Mouse (Mus musculus): ENCODE data around the gene Tent2. TPM values are rescaled to one million over a fixed set of nuclear protein-coding genes. Genes with fewer than 3 reads are reported as not detected.
A peak's percentile ranks its signal among the peaks of the same experiment; 100 is the strongest.

Tent2 gene
- polyA plus RNA-seq, 1 experiment from 2014 or later, result 47.2 TPM

DNA sequence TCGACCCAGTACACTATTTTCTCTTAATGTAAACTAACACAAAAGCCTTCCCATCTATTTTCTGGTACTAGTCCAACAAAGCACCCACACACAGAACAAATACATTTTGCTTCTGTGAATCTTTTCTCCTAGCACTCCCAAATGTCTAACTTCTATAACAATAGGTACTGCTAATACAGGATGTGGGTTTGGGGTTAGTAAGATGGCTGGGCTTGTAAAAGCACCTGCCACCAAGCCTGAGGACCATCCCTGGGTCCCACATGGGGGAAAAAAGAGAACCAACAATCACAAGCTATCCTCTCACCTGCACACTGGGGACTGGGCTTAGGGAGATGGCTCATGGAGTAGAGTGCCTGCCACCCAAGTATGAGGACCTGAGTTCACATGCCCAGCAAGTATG is 38.9 kb downstream of the Tent2 start:
- H3K27ac ChIP-seq (ENCODE audit: low read length), result no peak overlapping the region
- no peaks in the 10 kb centered on the region for H3K4me1 ChIP-seq (replicated peaks; ENCODE audit: control insufficient read depth, insufficient read depth, low read length)
- no peaks in the 10 kb centered on the region for H3K27me3 ChIP-seq (replicated peaks; ENCODE audit: control insufficient read depth, insufficient read depth, low read length)
- no peak overlapping the region for H3K4me2 ChIP-seq (ENCODE audit: low read length)
- H3K36me3 ChIP-seq (ENCODE audit: control insufficient read depth, insufficient read depth), result peaks cover 3% of the 10 kb centered on the region; the same call in 1 of the 2 replicates
- WGBS, result 88% methylated on average over 1 of the region's 1 CpGs
- H3K9me3 ChIP-seq (ENCODE audit: control insufficient read depth, low read length), result no peaks in the 10 kb centered on the region
- no peak overlapping the region for H3K9ac ChIP-seq (replicated peaks; ENCODE audit: low read depth, low read length)
- no peak for ATAC-seq
- H3K4me3 ChIP-seq (replicated peaks; ENCODE audit: low read length), result no peak overlapping the region

DNA sequence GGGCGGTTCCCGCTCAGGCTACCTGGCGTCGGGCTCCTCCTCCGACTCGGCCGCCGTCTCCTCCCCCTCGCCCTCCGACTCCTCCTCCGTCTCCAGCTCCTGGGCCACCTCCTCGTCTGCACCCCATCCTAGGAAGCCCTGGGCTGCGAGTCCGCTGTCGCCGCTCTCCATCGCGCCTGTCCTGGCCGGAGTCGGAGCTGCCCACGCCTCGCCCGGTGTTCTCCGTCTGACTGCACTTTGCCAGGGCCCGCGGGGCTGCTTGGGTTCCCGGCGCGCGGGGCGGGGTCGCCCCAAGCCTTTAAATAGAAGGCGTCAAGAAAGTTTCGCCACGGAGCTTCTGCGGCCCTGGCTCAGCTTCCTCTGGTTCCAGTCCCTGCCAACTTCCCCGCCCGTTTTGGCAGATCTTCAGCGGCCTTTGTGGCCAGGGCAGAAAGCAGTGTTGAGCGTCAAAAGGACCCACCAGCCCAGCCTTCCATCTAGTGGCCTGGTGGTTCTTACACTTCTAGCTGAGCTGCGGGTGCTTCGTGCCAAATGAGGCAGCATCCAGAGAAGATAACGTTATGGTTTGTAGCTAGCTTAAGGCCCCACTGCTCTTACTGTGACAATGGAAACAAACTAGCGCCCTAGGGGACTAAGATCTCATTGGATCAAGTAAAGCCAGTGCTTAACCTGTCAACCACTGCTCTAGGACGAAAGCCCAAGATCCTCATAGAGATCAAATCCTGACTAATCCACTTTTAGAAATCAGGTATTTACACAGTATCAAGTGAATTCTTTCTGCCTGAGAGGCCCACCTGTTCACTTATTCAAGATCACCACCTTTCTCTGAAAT is 47.6 kb downstream of the Tent2 start, which contains the start of gene Cmya5:
Gene Cmya5, minus strand, starts transcription at position 389 of the 832 bp plus-strand sequence.
- no peaks in the 10 kb centered on the region for H3K27me3 ChIP-seq (replicated peaks; ENCODE audit: control insufficient read depth, insufficient read depth, low read length)
- H3K4me1 ChIP-seq (replicated peaks; ENCODE audit: control insufficient read depth, insufficient read depth, low read length), result peaks cover 14% of the 10 kb centered on the region
- peak within 1 kb of the TSS; percentile 87 for H3K4me2 ChIP-seq (ENCODE audit: low read length)
- H3K27ac ChIP-seq (ENCODE audit: low read length), result no peak within 1 kb of the TSS
- under 1% methylated on average over 40 of the region's 45 CpGs for WGBS
- ATAC-seq, result peak; percentile 86
- peak within 1 kb of the TSS; percentile 51 for H3K4me3 ChIP-seq (replicated peaks; ENCODE audit: low read length)
- H3K36me3 ChIP-seq (ENCODE audit: control insufficient read depth, insufficient read depth), result no peaks in the 10 kb centered on the region
- H3K9me3 ChIP-seq (ENCODE audit: control insufficient read depth, low read length), result no peaks in the 10 kb centered on the region
- peak within 1 kb of the TSS; percentile 59 for H3K9ac ChIP-seq (replicated peaks; ENCODE audit: low read depth, low read length)

DNA sequence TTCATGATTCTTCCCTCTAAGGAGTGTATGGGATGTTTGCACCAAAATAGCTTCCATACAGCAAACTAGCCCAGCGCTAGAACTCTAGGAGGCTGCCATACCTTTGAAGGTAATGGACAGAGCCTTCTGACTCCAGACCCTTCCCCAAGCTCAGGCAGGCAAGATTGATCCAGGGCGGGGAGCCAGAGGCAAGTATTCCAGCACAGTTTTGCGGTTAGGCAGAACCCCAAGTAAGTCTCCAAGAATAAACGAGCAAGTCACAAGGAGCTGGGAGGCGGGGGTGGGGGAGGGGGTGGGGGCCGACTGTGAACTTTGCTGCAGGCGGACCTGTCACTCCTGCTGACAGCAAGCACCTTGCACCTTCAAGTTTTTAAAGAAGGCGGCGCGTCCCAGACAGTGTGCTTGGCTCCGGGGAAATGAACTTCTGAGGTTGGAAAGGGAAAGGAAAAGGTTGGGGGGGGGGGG is 48.3 kb downstream of the Tent2 start:
- ATAC-seq, result peak; percentile 57
- Histone ChIP-seq H3K27me3 (replicated peaks; ENCODE audit: control insufficient read depth, insufficient read depth, low read length) (no peaks in the 10 kb centered on the region), H3K4me1 (replicated peaks; ENCODE audit: control insufficient read depth, insufficient read depth, low read length) (peaks cover 14% of the 10 kb centered on the region), H3K9ac (replicated peaks; ENCODE audit: low read depth, low read length) (peak overlapping the region; percentile 59), H3K9me3 (ENCODE audit: control insufficient read depth, low read length) (no peaks in the 10 kb centered on the region), H3K4me2 (ENCODE audit: low read length) (peak overlapping the region; percentile 87), H3K36me3 (ENCODE audit: control insufficient read depth, insufficient read depth) (no peaks in the 10 kb centered on the region), H3K27ac (ENCODE audit: low read length) (no peak overlapping the region), H3K4me3 (replicated peaks; ENCODE audit: low read length) (peak overlapping the region; percentile 51)
- 11% methylated on average over 11 of the region's 11 CpGs for WGBS

DNA sequence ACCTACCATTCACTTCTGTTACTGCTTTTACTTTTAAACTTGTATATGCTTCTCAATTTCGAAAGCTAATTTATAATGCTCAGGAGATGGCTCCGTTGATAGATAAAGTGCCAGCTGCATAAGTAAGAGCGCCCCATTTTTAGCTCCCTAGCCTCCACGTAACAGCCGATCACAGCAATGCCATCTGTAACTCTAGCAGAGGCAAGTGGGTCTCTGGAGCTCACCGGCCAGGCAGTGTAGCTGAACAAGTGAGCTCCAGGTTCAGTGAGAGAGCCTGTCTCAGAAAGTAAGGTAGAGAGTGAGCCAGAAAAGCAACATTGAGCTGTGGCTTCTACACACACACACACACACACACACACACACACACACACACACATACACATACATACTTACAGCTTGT is 51.0 kb downstream of the Tent2 start:
- no peak for ATAC-seq
- Histone ChIP-seq H3K27ac (ENCODE audit: low read length) (no peak overlapping the region), H3K36me3 (ENCODE audit: control insufficient read depth, insufficient read depth) (no peaks in the 10 kb centered on the region), H3K4me2 (ENCODE audit: low read length) (no peak overlapping the region), H3K9ac (replicated peaks; ENCODE audit: low read depth, low read length) (no peak overlapping the region), H3K9me3 (ENCODE audit: control insufficient read depth, low read length) (no peaks in the 10 kb centered on the region), H3K27me3 (replicated peaks; ENCODE audit: control insufficient read depth, insufficient read depth, low read length) (no peaks in the 10 kb centered on the region), H3K4me1 (replicated peaks; ENCODE audit: control insufficient read depth, insufficient read depth, low read length) (peaks cover 14% of the 10 kb centered on the region), H3K4me3 (replicated peaks; ENCODE audit: low read length) (no peak overlapping the region)
- 89% methylated on average over 6 of the region's 6 CpGs for WGBS

DNA sequence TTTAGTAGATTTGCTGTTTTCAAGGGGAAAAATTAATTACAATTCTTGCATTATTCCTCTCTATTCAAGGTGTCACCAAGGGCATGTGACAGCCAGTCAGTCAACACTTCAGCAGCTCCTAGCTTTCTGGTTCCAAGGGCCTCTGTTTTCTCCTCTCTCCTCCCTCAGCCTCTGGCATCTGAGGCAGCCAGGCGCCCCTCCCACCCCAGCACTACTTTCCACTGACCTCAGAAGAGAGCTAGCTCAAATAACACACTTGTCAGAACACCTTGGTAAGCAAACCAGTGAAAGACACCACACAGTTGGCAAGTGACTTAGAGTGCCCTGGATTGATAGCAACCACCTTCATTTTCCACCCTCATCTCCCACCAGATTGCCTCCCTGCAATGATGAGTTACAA is 54.1 kb downstream of the Tent2 start:
- H3K36me3 ChIP-seq (ENCODE audit: control insufficient read depth, insufficient read depth), result no peaks in the 10 kb centered on the region
- no peaks in the 10 kb centered on the region for H3K27me3 ChIP-seq (replicated peaks; ENCODE audit: control insufficient read depth, insufficient read depth, low read length)
- 80% methylated on average over 1 of the region's 1 CpGs for WGBS
- H3K4me1 ChIP-seq (replicated peaks; ENCODE audit: control insufficient read depth, insufficient read depth, low read length), result no peaks in the 10 kb centered on the region
- H3K27ac ChIP-seq (ENCODE audit: low read length), result no peak overlapping the region
- no peak for ATAC-seq
- H3K9ac ChIP-seq (replicated peaks; ENCODE audit: low read depth, low read length), result no peak overlapping the region
- H3K4me2 ChIP-seq (ENCODE audit: low read length), result no peak overlapping the region
- no peak overlapping the region for H3K4me3 ChIP-seq (replicated peaks; ENCODE audit: low read length)
- H3K9me3 ChIP-seq (ENCODE audit: control insufficient read depth, low read length), result no peaks in the 10 kb centered on the region

DNA sequence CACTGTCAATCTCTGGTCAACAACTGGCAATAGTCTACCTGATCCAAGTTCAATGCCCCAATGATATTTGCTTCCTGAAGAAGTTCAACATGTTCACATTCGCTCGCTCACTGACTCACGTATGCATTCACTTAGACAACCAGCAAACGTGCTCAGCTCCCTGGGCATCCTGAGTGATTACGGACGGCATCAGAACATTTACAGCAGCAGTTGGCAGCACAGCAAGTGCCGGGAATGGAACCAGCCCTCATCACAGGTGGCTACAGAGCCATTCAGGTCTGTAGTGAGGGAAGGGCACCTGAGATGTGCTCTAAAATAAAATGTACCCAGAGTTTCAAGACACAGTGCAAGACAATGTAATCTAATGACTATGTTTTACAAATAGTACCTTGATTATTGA is 55.1 kb downstream of the Tent2 start:
- Histone ChIP-seq H3K4me1 (replicated peaks; ENCODE audit: control insufficient read depth, insufficient read depth, low read length) (no peaks in the 10 kb centered on the region), H3K4me3 (replicated peaks; ENCODE audit: low read length) (no peak overlapping the region), H3K36me3 (ENCODE audit: control insufficient read depth, insufficient read depth) (no peaks in the 10 kb centered on the region), H3K27ac (ENCODE audit: low read length) (no peak overlapping the region), H3K9me3 (ENCODE audit: control insufficient read depth, low read length) (no peaks in the 10 kb centered on the region), H3K9ac (replicated peaks; ENCODE audit: low read depth, low read length) (no peak overlapping the region), H3K27me3 (replicated peaks; ENCODE audit: control insufficient read depth, insufficient read depth, low read length) (no peaks in the 10 kb centered on the region), H3K4me2 (ENCODE audit: low read length) (no peak overlapping the region)
- ATAC-seq, result no peak
- 86% methylated on average over 7 of the region's 7 CpGs for whole genome bisulfite sequencing

DNA sequence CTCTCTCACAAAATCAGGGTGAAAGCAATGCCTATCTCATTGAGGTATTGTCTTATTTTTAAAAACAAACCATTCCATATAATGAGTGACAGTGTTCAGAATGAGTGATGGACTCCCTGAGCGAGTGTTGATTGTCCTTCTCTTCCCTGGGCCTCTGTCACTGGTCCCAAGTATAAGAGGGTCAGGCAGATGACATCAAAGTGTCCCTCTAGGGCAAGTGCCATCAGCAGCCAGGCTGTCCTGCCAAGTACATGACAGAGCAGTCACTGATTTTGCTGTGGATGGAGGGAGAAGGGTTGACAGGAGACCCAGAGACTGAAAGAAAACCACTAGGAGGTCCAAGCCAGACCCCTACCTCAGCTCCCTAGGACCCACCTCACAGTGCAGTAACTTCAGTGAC is 55.9 kb downstream of the Tent2 start:
- ATAC-seq, result no peak

DNA sequence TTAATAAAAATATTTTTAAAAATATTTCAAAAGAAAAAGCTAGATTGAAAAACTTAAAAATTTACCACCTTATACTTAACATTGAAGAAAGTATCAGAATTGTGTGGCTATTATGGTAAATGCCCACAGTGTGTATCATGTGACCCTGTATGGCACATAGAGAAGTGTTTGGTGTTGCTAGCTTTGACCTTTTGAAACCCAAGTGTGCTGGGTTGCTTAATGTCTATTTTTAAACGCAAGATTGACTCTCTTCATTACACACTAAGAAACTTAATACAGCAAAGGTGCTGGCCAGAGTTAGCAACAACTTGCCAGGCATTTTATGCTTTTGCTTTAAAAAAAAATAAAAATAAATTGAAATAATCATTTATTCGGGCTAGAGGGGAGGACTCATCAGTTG is 56.7 kb downstream of the Tent2 start:
- WGBS, result 91% methylated on average over 2 of the region's 2 CpGs
- H3K4me3 ChIP-seq (replicated peaks; ENCODE audit: low read length), result no peak overlapping the region
- H3K27ac ChIP-seq (ENCODE audit: low read length), result no peak overlapping the region
- H3K9ac ChIP-seq (replicated peaks; ENCODE audit: low read depth, low read length), result no peak overlapping the region
- H3K4me2 ChIP-seq (ENCODE audit: low read length), result no peak overlapping the region
- no peaks in the 10 kb centered on the region for H3K27me3 ChIP-seq (replicated peaks; ENCODE audit: control insufficient read depth, insufficient read depth, low read length)
- H3K9me3 ChIP-seq (ENCODE audit: control insufficient read depth, low read length), result no peaks in the 10 kb centered on the region
- ATAC-seq, result no peak
- H3K4me1 ChIP-seq (replicated peaks; ENCODE audit: control insufficient read depth, insufficient read depth, low read length), result no peaks in the 10 kb centered on the region
- no peaks in the 10 kb centered on the region for H3K36me3 ChIP-seq (ENCODE audit: control insufficient read depth, insufficient read depth)

More for the DNA sequence above, 55.9 kb downstream of the Tent2 start:
- Histone ChIP-seq H3K9ac (replicated peaks; ENCODE audit: low read depth, low read length) (no peak overlapping the region), H3K4me1 (replicated peaks; ENCODE audit: control insufficient read depth, insufficient read depth, low read length) (no peaks in the 10 kb centered on the region), H3K4me3 (replicated peaks; ENCODE audit: low read length) (no peak overlapping the region), H3K4me2 (ENCODE audit: low read length) (no peak overlapping the region), H3K36me3 (ENCODE audit: control insufficient read depth, insufficient read depth) (no peaks in the 10 kb centered on the region), H3K27me3 (replicated peaks; ENCODE audit: control insufficient read depth, insufficient read depth, low read length) (no peaks in the 10 kb centered on the region), H3K27ac (ENCODE audit: low read length) (no peak overlapping the region), H3K9me3 (ENCODE audit: control insufficient read depth, low read length) (no peaks in the 10 kb centered on the region)
- 79% methylated on average over 1 of the region's 1 CpGs for WGBS

DNA sequence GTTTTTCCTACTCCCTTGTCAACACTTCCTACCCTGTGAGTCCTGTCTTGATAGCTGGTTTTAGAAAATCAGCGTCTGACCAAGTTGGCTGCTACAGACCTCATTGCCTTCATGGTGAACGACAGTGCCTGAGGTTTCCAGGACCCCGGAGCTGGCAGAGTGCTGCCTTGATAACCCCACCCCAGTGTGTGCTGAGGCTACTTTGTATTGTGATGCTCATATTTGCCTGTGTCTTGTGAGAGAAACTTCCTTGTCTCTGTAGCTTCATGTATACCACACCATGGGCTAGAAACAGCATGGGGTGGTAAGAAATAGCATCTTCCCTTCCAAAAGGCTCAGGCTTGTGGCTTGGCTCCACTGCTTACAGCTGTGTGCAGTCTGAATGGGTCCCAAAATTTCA is 61.5 kb downstream of the Tent2 start:
- no peak overlapping the region for H3K4me3 ChIP-seq (replicated peaks; ENCODE audit: low read length)
- ATAC-seq, result no peak
- no peaks in the 10 kb centered on the region for H3K9me3 ChIP-seq (ENCODE audit: control insufficient read depth, low read length)
- no peak overlapping the region for H3K9ac ChIP-seq (replicated peaks; ENCODE audit: low read depth, low read length)
- no peaks in the 10 kb centered on the region for H3K36me3 ChIP-seq (ENCODE audit: control insufficient read depth, insufficient read depth)
- no peak overlapping the region for H3K27ac ChIP-seq (ENCODE audit: low read length)
- WGBS, result 90% methylated on average over 3 of the region's 3 CpGs
- H3K4me2 ChIP-seq (ENCODE audit: low read length), result no peak overlapping the region
- H3K4me1 ChIP-seq (replicated peaks; ENCODE audit: control insufficient read depth, insufficient read depth, low read length), result no peaks in the 10 kb centered on the region
- H3K27me3 ChIP-seq (replicated peaks; ENCODE audit: control insufficient read depth, insufficient read depth, low read length), result no peaks in the 10 kb centered on the region

All from forebrain, embryonic 16.5 days (tissue).